Mouse (Mus musculus) CD4-positive helper T cell, adult 2 months (primary cell): ENCODE data around the gene Rbm24.

Experiments used
- DNase-seq: peaks from one replicate; pipeline ENCODE4 v3.0.0-alpha.2; 2012; ENCODE audit warnings: low read depth, missing footprints, low spot score

Rbm24 gene

GRCm38 (mm10) chr13:46438960-46439359, 20.7 kb downstream of the Rbm24 start:
- no peak for DNase-seq

- DNase-seq = no peak
These were observed 25.8 kb downstream of the Rbm24 start for GRCm38 (mm10) chr13:46444021-46444420.

- no peak for DNase-seq
These were observed 27.8 kb downstream of the Rbm24 start for GRCm38 (mm10) chr13:46446062-46446461.

- DNase-seq = no peak
These were observed 30.0 kb downstream of the Rbm24 start for GRCm38 (mm10) chr13:46448276-46448675.

- no peak for DNase-seq
These were observed 31.7 kb downstream of the Rbm24 start for GRCm38 (mm10) chr13:46449955-46450354.

- no peak for DNase-seq
These were observed 32.4 kb downstream of the Rbm24 start for GRCm38 (mm10) chr13:46450623-46451022.

- DNase-seq = no peak
These were observed 33.3 kb downstream of the Rbm24 start for GRCm38 (mm10) chr13:46451548-46451947.

- DNase-seq = no peak
These were observed 41.3 kb downstream of the Rbm24 start for GRCm38 (mm10) chr13:46459546-46459945.

GRCm38 (mm10) chr13:46462280-46462679, 44.0 kb downstream of the Rbm24 start:
- no peak for DNase-seq

- DNase-seq = peak; percentile 14
These were observed 45.5 kb downstream of the Rbm24 start for GRCm38 (mm10) chr13:46463764-46464163.

- no peak for DNase-seq
These were observed 50.0 kb downstream of the Rbm24 start for GRCm38 (mm10) chr13:46468251-46468650.

GRCm38 (mm10) chr13:46469536-46469935, 51.3 kb downstream of the Rbm24 start:
- DNase-seq = no peak
